8 mouse cellular contexts compared by ENCODE assay signal in genomic region chr10:94523297-94523696, GRCm38 (mm10).
A peak's percentile ranks its signal among the peaks of the same experiment; 100 is the strongest.
DNase-seq lines count a peak whose midpoint lies in the region; ATAC-seq and TF ChIP-seq lines count a peak whose summit lies in the region.

No protein-coding gene starts in this region.

- H3K27me3 ChIP-seq in intestine, embryonic 15.5 days (replicated peaks), result no peaks in the 10 kb centered on the region
- no peaks in the 10 kb centered on the region for H3K27me3 ChIP-seq in intestine, postnatal 0 days (replicated peaks; ENCODE audit: control insufficient read depth, insufficient read depth, low read length)
- no peaks in the 10 kb centered on the region for H3K27me3 ChIP-seq in forebrain, embryonic 15.5 days
- H3K27me3 ChIP-seq in midbrain, postnatal 0 days (ENCODE audit: insufficient read depth, low read length), result no peaks in the 10 kb centered on the region

- H3K36me3 ChIP-seq in intestine, embryonic 15.5 days, result no peaks in the 10 kb centered on the region
- no peaks in the 10 kb centered on the region for H3K36me3 ChIP-seq in intestine, postnatal 0 days (ENCODE audit: control insufficient read depth, insufficient read depth)
- H3K36me3 ChIP-seq in forebrain, embryonic 15.5 days, result no peaks in the 10 kb centered on the region
- H3K36me3 ChIP-seq in midbrain, postnatal 0 days (ENCODE audit: insufficient read depth, low read length), result no peaks in the 10 kb centered on the region

- no peaks in the 10 kb centered on the region for H3K9me3 ChIP-seq in intestine, embryonic 15.5 days
- H3K9me3 ChIP-seq in intestine, postnatal 0 days (ENCODE audit: control insufficient read depth), result no peaks in the 10 kb centered on the region
- H3K9me3 ChIP-seq in forebrain, embryonic 15.5 days, result no peaks in the 10 kb centered on the region
- no peaks in the 10 kb centered on the region for H3K9me3 ChIP-seq in midbrain, postnatal 0 days (ENCODE audit: low read length)

- no peak overlapping the region for H3K27ac ChIP-seq in intestine, embryonic 15.5 days
- H3K27ac ChIP-seq in intestine, postnatal 0 days (ENCODE audit: low read depth, low read length), result no peak overlapping the region
- H3K27ac ChIP-seq in brown adipose tissue, adult 24 weeks (replicated peaks; ENCODE audit: low read depth, low read length), result peak overlapping the region; percentile 23; the same call in 1 of the 2 replicates
- peak overlapping the region; percentile 33; the same call in 1 of the 2 replicates for H3K27ac ChIP-seq in forebrain, embryonic 15.5 days (replicated peaks)
- no peak overlapping the region for H3K27ac ChIP-seq in midbrain, postnatal 0 days (ENCODE audit: low read depth, low read length)

- 77% methylated on average over 8 of the region's 8 CpGs for WGBS in intestine, embryonic 15.5 days
- 81% methylated on average over 8 of the region's 8 CpGs for WGBS in intestine, postnatal 0 days
- 76% methylated on average over 8 of the region's 8 CpGs for WGBS in forebrain, embryonic 15.5 days
- 82% methylated on average over 8 of the region's 8 CpGs for WGBS in midbrain, postnatal 0 days

- peak overlapping the region; percentile 29; the same call in 1 of the 2 replicates for H3K4me2 ChIP-seq in intestine, embryonic 15.5 days (replicated peaks)
- H3K4me2 ChIP-seq in intestine, postnatal 0 days (replicated peaks; ENCODE audit: low read depth), result no peak overlapping the region
- no peak overlapping the region for H3K4me2 ChIP-seq in forebrain, embryonic 15.5 days (replicated peaks)
- peak overlapping the region; percentile 33; the same call in 1 of the 2 replicates for H3K4me2 ChIP-seq in midbrain, postnatal 0 days (ENCODE audit: low read depth, low read length, poor library complexity, severe bottlenecking)

- DNase-seq in midbrain, postnatal 0 days (ENCODE audit: low spot score), result no peak
- no peak for DNase-seq in gastrocnemius, postnatal 36 days
- no peak for DNase-seq in c-Kit-positive CD71-positive TER-119-positive erythroid progenitor cells, embryonic 14.5 days (ENCODE audit: low spot score)
- no peak for DNase-seq in lung, postnatal 14 days

- intact Hi-C loops in gastrocnemius, postnatal 36 days (cut with DNase I), result no loop called here

- peak; percentile 19; the same call in 1 of the 2 replicates for ATAC-seq in intestine, embryonic 15.5 days
- ATAC-seq in intestine, postnatal 0 days, result no peak
- ATAC-seq in forebrain, embryonic 15.5 days (replicated peaks), result peak; percentile 66
- no peak for ATAC-seq in midbrain, postnatal 0 days (ENCODE audit: low FRiP score)

- no peak overlapping the region for H3K4me3 ChIP-seq in intestine, embryonic 15.5 days (replicated peaks)
- no peak overlapping the region for H3K4me3 ChIP-seq in intestine, postnatal 0 days (ENCODE audit: low read depth, low read length)
- no peak overlapping the region for H3K4me3 ChIP-seq in brown adipose tissue, adult 24 weeks (ENCODE audit: insufficient read depth, low read depth, low read length)
- no peak overlapping the region for H3K4me3 ChIP-seq in forebrain, embryonic 15.5 days
- no peak overlapping the region for H3K4me3 ChIP-seq in midbrain, postnatal 0 days (ENCODE audit: low read depth, low read length)

- H3K9ac ChIP-seq in intestine, embryonic 15.5 days, result no peak overlapping the region
- no peak overlapping the region for H3K9ac ChIP-seq in intestine, postnatal 0 days (ENCODE audit: low read depth, low read length)
- no peak overlapping the region for H3K9ac ChIP-seq in forebrain, embryonic 15.5 days (replicated peaks)
- no peak overlapping the region for H3K9ac ChIP-seq in midbrain, postnatal 0 days (replicated peaks; ENCODE audit: low read length, poor library complexity, severe bottlenecking)

- H3K4me1 ChIP-seq in intestine, embryonic 15.5 days (replicated peaks), result peaks cover 13% of the 10 kb centered on the region
- H3K4me1 ChIP-seq in intestine, postnatal 0 days (replicated peaks; ENCODE audit: control insufficient read depth, insufficient read depth, low read length), result no peaks in the 10 kb centered on the region
- H3K4me1 ChIP-seq in brown adipose tissue, adult 24 weeks (ENCODE audit: control insufficient read depth, insufficient read depth, insufficient read length, low read length), result peaks cover 36% of the 10 kb centered on the region
- peaks cover 25% of the 10 kb centered on the region for H3K4me1 ChIP-seq in forebrain, embryonic 15.5 days
- peaks cover 7% of the 10 kb centered on the region; the same call in 1 of the 2 replicates for H3K4me1 ChIP-seq in midbrain, postnatal 0 days (ENCODE audit: insufficient read depth, low read length)

- no peak for TF ChIP-seq CTCF in intestine, postnatal 0 days (IDR thresholded peaks at IDR 0.05; ENCODE audit: low read depth)
- no peak for TF ChIP-seq CTCF in midbrain, postnatal 0 days (IDR thresholded peaks at IDR 0.05)

Comparison
In these comparisons a context has a peak if more than half of its experiments do, and no peak if none do; other contexts are left out.
1. ATAC-seq: peak in intestine, embryonic 15.5 days (single experiment) and forebrain, embryonic 15.5 days (single experiment); none in intestine, postnatal 0 days (single experiment) and midbrain, postnatal 0 days (single experiment).
2. H3K4me2 ChIP-seq: peak in intestine, embryonic 15.5 days (single experiment) and midbrain, postnatal 0 days (single experiment); none in intestine, postnatal 0 days (single experiment) and forebrain, embryonic 15.5 days (single experiment).
3. H3K27ac ChIP-seq: peak in brown adipose tissue, adult 24 weeks (single experiment) and forebrain, embryonic 15.5 days (single experiment); none in intestine, embryonic 15.5 days (single experiment), intestine, postnatal 0 days (single experiment) and midbrain, postnatal 0 days (single experiment).